9 mouse cellular contexts compared by ENCODE assay signal in genomic region chr9:35523541-35523940, GRCm38 (mm10). TPM values are rescaled to one million over a fixed set of nuclear protein-coding genes. Genes with fewer than 3 reads are reported as not detected.
A peak's percentile ranks its signal among the peaks of the same experiment; 100 is the strongest.
DNase-seq lines count a peak whose midpoint lies in the region; ATAC-seq and TF ChIP-seq lines count a peak whose summit lies in the region.
"Had no signal": no experiment of that assay in that cellular context is flagged by ENCODE, and none has a peak within 500 bp of the region (broad histone marks: within the 10 kb centered on the region; RNA-seq: fewer than 3 reads in every experiment).

No protein-coding gene starts in this region.

- no peaks in the 10 kb centered on the region for H3K36me3 ChIP-seq in forebrain, embryonic 14.5 days (ENCODE audit: control insufficient read depth, insufficient read depth, low read length)
- no peaks in the 10 kb centered on the region for H3K36me3 ChIP-seq in limb, embryonic 11.5 days (ENCODE audit: control insufficient read depth, insufficient read depth, low read length)

- H3K4me2 ChIP-seq in forebrain, embryonic 14.5 days (ENCODE audit: low read length), result peak overlapping the region; percentile 34; the same call in 1 of the 2 replicates
- H3K4me2 ChIP-seq in limb, embryonic 11.5 days (ENCODE audit: low read depth, severe bottlenecking), result no peak overlapping the region

- no peak for TF ChIP-seq CTCF in olfactory bulb, adult 2 months (IDR thresholded peaks at IDR 0.05; ENCODE audit: insufficient read depth, low read depth, low read length)

- H3K4me3 ChIP-seq in forebrain, embryonic 14.5 days (ENCODE audit: low read depth, low read length), result no peak overlapping the region
- H3K4me3 ChIP-seq in limb, embryonic 11.5 days (ENCODE audit: low read depth, low read length), result no peak overlapping the region
- H3K4me3 ChIP-seq in olfactory bulb, adult 2 months (ENCODE audit: insufficient read depth, low read depth, low read length), result no peak overlapping the region

- no peak for TF ChIP-seq POLR2A in olfactory bulb, adult 2 months (IDR thresholded peaks at IDR 0.05; ENCODE audit: insufficient read depth, low read depth, low read length)

- H3K4me1 ChIP-seq in forebrain, embryonic 14.5 days (ENCODE audit: control insufficient read depth, insufficient read depth, low read length), result peaks cover 15% of the 10 kb centered on the region
- H3K4me1 ChIP-seq in limb, embryonic 11.5 days (ENCODE audit: control insufficient read depth, insufficient read depth, low read length), result peaks cover 22% of the 10 kb centered on the region
- peaks cover 8% of the 10 kb centered on the region for H3K4me1 ChIP-seq in olfactory bulb, adult 2 months (ENCODE audit: control insufficient read depth, insufficient read depth, low read length)

- 9% methylated on average over 5 of the region's 5 CpGs for WGBS in forebrain, embryonic 14.5 days
- WGBS in limb, embryonic 11.5 days, result 29% methylated on average over 5 of the region's 5 CpGs
- WGBS in olfactory bulb, adult 2 months, result 11% methylated on average over 5 of the region's 5 CpGs

- H3K9ac ChIP-seq in forebrain, embryonic 14.5 days (ENCODE audit: low read length), result no peak overlapping the region
- 0 out of 2 replicates have a peak overlapping the region, but pooled peaks have one; percentile 19 for H3K9ac ChIP-seq in limb, embryonic 11.5 days (ENCODE audit: low read length)

- ATAC-seq in forebrain, embryonic 14.5 days, result peak; percentile 90
- ATAC-seq in limb, embryonic 11.5 days (ENCODE audit: insufficient number of reproducible peaks, low FRiP score, low TSS enrichment, low read depth), result peak; percentile 72; the same call in 1 of the 2 replicates

- no peaks in the 10 kb centered on the region for H3K27me3 ChIP-seq in forebrain, embryonic 14.5 days (replicated peaks; ENCODE audit: control insufficient read depth, insufficient read depth, low read length)
- H3K27me3 ChIP-seq in limb, embryonic 11.5 days (ENCODE audit: control insufficient read depth, insufficient read depth, low read length), result no peaks in the 10 kb centered on the region

- intact Hi-C loops in heart, postnatal 36 days (cut with DNase I), result loop anchor here (5.0 kb wide), 1 partner anchor 101 kb away; the partner anchor contains the start of gene Cdon

- H3K9me3 ChIP-seq in forebrain, embryonic 14.5 days (replicated peaks; ENCODE audit: control insufficient read depth, low read length), result no peaks in the 10 kb centered on the region
- H3K9me3 ChIP-seq in limb, embryonic 11.5 days (ENCODE audit: control insufficient read depth, low read length), result no peaks in the 10 kb centered on the region

- peak overlapping the region; percentile 41; the same call in 1 of the 2 replicates for H3K27ac ChIP-seq in forebrain, embryonic 14.5 days (ENCODE audit: low read depth, low read length)
- H3K27ac ChIP-seq in limb, embryonic 11.5 days (replicated peaks; ENCODE audit: low read depth, low read length), result peak overlapping the region; percentile 50; the same call in 1 of the 2 replicates
- H3K27ac ChIP-seq in olfactory bulb, adult 2 months (ENCODE audit: insufficient read depth, low read depth, low read length), result peak overlapping the region; percentile 75

- peak; percentile 91 for DNase-seq in NIH3T3 (ENCODE audit: low read depth)
- peak; percentile 61 for DNase-seq in cerebellum, adult 11-12 months
- peak; percentile 94 for DNase-seq in forebrain, embryonic 14.5 days (ENCODE audit: low spot score)
- DNase-seq in heart, postnatal 36 days, result peak; percentile 48 to 53
- DNase-seq in limb, embryonic 11.5 days (ENCODE audit: low spot score), result peak; percentile 64
- no peak for DNase-seq in spleen, postnatal 4 days (ENCODE audit: low spot score in 2 of 2)
- DNase-seq in kidney, adult 18-20 months, result no peak

RNA-seq across cellular contexts. Expression of gene Gm1113, which starts 5.5 kb away (rescaled TPM):
- not detected in 2 replicates for polyA plus RNA-seq in forebrain, embryonic 14.5 days (2014; fragmentation: Nextera tagmentation; extraction: Ambion mirVana)
- not detected for total RNA-seq in heart, postnatal 36 days (2021)
- polyA plus RNA-seq in limb, embryonic 11.5 days (2014; fragmentation: Nextera tagmentation; extraction: Ambion mirVana), result not detected in 2 replicates
- polyA plus RNA-seq in olfactory bulb, adult 2 months (2012; ENCODE audit: insufficient read depth, insufficient read length, low replicate concordance, missing spikeins), result not detected in 2 replicates
- total RNA-seq: neutrophil, adult 5-6 weeks had no signal

RNA-seq across cellular contexts. Expression of gene Ddx25, which starts 34.8 kb away (rescaled TPM):
- 21.0 and 22.9 TPM in 2 replicates for polyA plus RNA-seq in forebrain, embryonic 14.5 days (2014; fragmentation: Nextera tagmentation; extraction: Ambion mirVana)
- total RNA-seq in heart, postnatal 36 days (2021), result not detected
- 4.6 and 5.2 TPM in 2 replicates for polyA plus RNA-seq in limb, embryonic 11.5 days (2014; fragmentation: Nextera tagmentation; extraction: Ambion mirVana)
- not detected in 2 replicates for polyA plus RNA-seq in olfactory bulb, adult 2 months (2012; ENCODE audit: insufficient read depth, insufficient read length, low replicate concordance, missing spikeins)

RNA-seq across cellular contexts. Expression of gene Pus3, which starts 34.9 kb away (rescaled TPM):
- 21.9 and 23.9 TPM in 2 replicates for polyA plus RNA-seq in forebrain, embryonic 14.5 days (2014; fragmentation: Nextera tagmentation; extraction: Ambion mirVana)
- 1 to 10 TPM; 6.6 to 6.7 TPM for total RNA-seq in heart, postnatal 36 days (2021)
- 23.2 and 24.5 TPM in 2 replicates for polyA plus RNA-seq in limb, embryonic 11.5 days (2014; fragmentation: Nextera tagmentation; extraction: Ambion mirVana)
- polyA plus RNA-seq in olfactory bulb, adult 2 months (2012; ENCODE audit: insufficient read depth, insufficient read length, low replicate concordance, missing spikeins), result not detected in 2 replicates

RNA-seq across cellular contexts. Expression of gene Pate2, which starts 46.5 kb away (rescaled TPM):
- polyA plus RNA-seq in forebrain, embryonic 14.5 days (2014; fragmentation: Nextera tagmentation; extraction: Ambion mirVana), result 0.51 and 0.77 TPM in 2 replicates
- not detected for total RNA-seq in heart, postnatal 36 days (2021)
- polyA plus RNA-seq in limb, embryonic 11.5 days (2014; fragmentation: Nextera tagmentation; extraction: Ambion mirVana), result 0.43 and 0.52 TPM in 2 replicates
- polyA plus RNA-seq in olfactory bulb, adult 2 months (2012; ENCODE audit: insufficient read depth, insufficient read length, low replicate concordance, missing spikeins), result not detected in 2 replicates
- total RNA-seq: neutrophil, adult 5-6 weeks had no signal

RNA-seq across cellular contexts. Expression of gene Hyls1, which starts 46.7 kb away (rescaled TPM):
- polyA plus RNA-seq in forebrain, embryonic 14.5 days (2014; fragmentation: Nextera tagmentation; extraction: Ambion mirVana), result 26.1 and 29.2 TPM in 2 replicates
- 1 to 10 TPM; 1.6 to 2.4 TPM for total RNA-seq in heart, postnatal 36 days (2021)
- 23.8 and 24.4 TPM in 2 replicates for polyA plus RNA-seq in limb, embryonic 11.5 days (2014; fragmentation: Nextera tagmentation; extraction: Ambion mirVana)
- polyA plus RNA-seq in olfactory bulb, adult 2 months (2012; ENCODE audit: insufficient read depth, insufficient read length, low replicate concordance, missing spikeins), result not detected in 2 replicates

Comparison
In these comparisons a context has a peak if more than half of its experiments do, and no peak if none do; other contexts are left out.
1. DNase-seq: peak in NIH3T3 (single experiment), cerebellum, adult 11-12 months (single experiment), forebrain, embryonic 14.5 days (single experiment), heart, postnatal 36 days (2 of 2) and limb, embryonic 11.5 days (single experiment); none in spleen, postnatal 4 days (0 of 2) and kidney, adult 18-20 months (single experiment).
2. Peak in every context shown above with its lines, with median percentiles within 50 percentile points of each other: H3K27ac ChIP-seq.